Mouse (Mus musculus) olfactory bulb, adult 2 months (tissue): ENCODE results near the gene Sgsh. TPM values are rescaled to one million over a fixed set of nuclear protein-coding genes. Genes with fewer than 3 reads are reported as not detected.

Source experiments
- H3K27ac ChIP-seq: fragments of 200-500 bp; 2 replicates; pipeline ENCODE4 v1.5.1; 2012; ENCODE audit warnings: low read depth, low read length; ENCODE audit not compliant: insufficient read depth
- H3K4me1 ChIP-seq: fragments of 200-500 bp; 2 replicates; pipeline ENCODE4 v1.6.1; 2012; ENCODE audit warnings: low read length; ENCODE audit not compliant: control insufficient read depth, insufficient read depth
- H3K4me3 ChIP-seq: fragments of 200-500 bp; 2 replicates; pipeline ENCODE4 v1.5.1; 2012; ENCODE audit warnings: mild to moderate bottlenecking, low read depth, low read length, moderate library complexity; ENCODE audit not compliant: insufficient read depth
- CTCF ChIP-seq: fragments of 200-500 bp; IDR thresholded peaks from 2 replicates; pipeline ENCODE4 v1.5.1; 2012; ENCODE audit warnings: low read depth, mild to moderate bottlenecking, low read length, moderate library complexity; ENCODE audit not compliant: insufficient read depth
- POLR2A ChIP-seq: fragments of 200-500 bp; IDR thresholded peaks from 2 replicates; pipeline ENCODE4 v1.6.1; 2012; ENCODE audit warnings: mild to moderate bottlenecking, low read depth, low read length, moderate library complexity; ENCODE audit not compliant: insufficient read depth
- WGBS: fragments of 180-500 bp; shearing (Covaris S2); methylation state at CpG from one replicate; pipeline ENCODE4 v1.1.7; 2018; 5-methylcytosine and 5-hydroxymethylcytosine counted together
- polyA plus RNA-seq: library from polyadenylated mRNA; stranded (reverse); fragments of >200 nt; gene quantifications from 2 replicates; pipeline ENCODE4 v1.2.4, GENCODE M21; 2012; ENCODE audit warnings: low replicate concordance; ENCODE audit not compliant: missing spikeins, insufficient read depth, insufficient read length

Sgsh gene
- polyA plus RNA-seq, 1 experiment = not detected

DNA sequence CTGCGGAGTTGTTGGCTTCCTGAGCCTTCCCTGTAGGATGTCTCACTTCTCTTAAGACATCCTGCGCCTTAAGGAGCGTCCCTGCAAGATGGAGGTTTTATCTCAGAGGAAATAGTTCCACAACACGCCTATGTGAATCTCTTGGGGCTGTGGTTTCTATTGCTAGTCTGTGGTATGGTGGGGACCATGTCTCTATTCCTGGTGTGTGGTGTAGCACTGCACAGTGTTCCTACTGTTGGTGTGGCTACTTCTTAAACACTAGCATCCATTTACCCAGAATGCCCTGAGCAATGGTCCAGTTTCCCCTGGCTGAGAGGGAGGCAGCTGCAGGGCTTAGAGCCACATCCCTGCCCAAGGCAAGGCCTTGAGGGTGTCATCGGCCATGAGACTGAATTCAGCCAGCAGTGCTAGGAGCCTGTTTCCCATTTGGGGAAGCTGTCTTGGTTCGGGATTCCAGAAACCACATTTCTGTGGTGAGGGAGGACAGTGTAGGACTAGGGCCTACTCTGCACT lies 27.1 kb upstream of the Sgsh start:
- no peak for TF ChIP-seq CTCF
- no peak for TF ChIP-seq POLR2A

DNA sequence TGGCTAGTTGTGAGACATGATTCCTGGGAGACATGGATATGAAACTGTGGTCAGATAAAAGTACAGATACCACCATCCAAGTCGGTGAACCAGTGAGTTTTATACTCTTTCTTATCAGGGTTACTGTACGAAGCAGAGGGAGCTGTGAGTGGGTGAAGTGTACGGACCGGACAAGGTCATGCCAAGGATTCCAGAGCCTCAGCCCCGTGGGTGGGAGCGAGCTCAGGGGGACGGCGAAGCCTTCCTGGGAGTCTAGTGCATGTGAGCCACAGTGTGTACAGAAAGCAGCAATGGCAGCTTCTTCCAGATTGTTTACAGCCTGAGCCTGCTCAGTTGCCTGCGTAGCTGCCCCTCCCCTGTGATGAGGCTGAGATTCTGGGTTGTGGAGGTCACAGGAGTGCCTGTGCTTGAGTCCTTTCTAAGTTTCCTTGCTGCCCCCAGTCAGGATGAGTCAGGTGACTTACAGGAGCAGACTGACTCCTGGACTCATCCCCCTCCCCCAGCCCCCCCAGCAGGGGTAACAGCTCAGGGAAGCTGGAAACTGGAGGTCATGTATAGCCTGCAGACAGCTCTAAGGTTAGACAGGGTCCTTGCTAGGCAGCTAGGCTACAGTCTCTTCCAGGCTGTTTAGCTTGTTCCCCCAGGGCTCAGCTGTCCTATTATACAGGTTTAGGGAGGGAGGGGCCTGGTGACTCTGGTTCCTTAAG lies 26.4 kb upstream of the Sgsh start:
- TF ChIP-seq CTCF = no peak
- TF ChIP-seq POLR2A = no peak
- WGBS = 88% methylated on average over 9 of the region's 9 CpGs
- no peaks in the 10 kb centered on the region for H3K4me1 ChIP-seq
- H3K4me3 ChIP-seq = no peak overlapping the region
- H3K27ac ChIP-seq = no peak overlapping the region

More for the DNA sequence above, 27.1 kb upstream of the Sgsh start:
- Histone ChIP-seq H3K4me1 (no peaks in the 10 kb centered on the region), H3K4me3 (no peak overlapping the region), H3K27ac (no peak overlapping the region)
- WGBS = 79% methylated on average over 6 of the region's 6 CpGs

DNA sequence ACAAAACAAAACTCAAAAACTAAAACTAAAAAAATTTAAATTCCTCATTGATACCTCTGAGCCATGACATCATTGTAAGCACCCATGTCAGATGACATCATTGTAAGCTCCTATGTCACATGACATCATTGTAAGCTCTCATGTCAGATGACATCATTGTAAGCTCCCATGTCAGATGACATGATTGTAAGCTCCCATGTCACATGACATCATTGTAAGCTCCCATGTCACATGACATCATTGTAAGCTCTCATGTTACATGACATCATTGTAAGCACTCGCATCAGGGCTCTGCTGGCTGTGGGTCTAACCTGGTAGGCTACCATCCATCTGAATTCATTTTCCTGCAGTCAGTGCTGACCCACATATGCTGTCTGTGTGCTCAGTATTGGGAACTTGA lies 23.2 kb upstream of the Sgsh start:
- no peak overlapping the region for H3K27ac ChIP-seq
- H3K4me1 ChIP-seq = no peaks in the 10 kb centered on the region
- TF ChIP-seq CTCF = no peak
- no peak for TF ChIP-seq POLR2A
- H3K4me3 ChIP-seq = no peak overlapping the region
- WGBS = 93% methylated on average over 1 of the region's 1 CpGs

DNA sequence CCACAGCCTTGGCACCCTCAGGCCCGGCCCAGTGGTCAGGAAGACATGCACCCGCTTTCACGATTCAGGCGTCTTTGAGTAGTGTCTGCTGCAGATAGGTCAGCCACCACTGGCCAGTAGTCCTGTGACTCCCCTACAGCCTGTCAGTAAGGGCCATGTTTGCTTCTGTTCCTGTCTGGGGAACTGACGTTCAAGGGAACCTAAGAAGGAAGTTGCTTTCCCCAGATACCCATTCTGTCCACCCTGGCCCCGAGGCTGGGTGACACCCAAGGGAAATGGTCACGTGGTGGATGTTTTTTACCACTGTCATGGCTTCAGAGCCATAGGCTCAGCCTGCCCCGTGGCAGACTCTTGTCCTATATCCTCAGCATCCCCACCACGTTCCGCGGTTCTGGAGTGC lies 22.0 kb upstream of the Sgsh start:
- Histone ChIP-seq H3K4me3 (no peak overlapping the region), H3K4me1 (no peaks in the 10 kb centered on the region), H3K27ac (no peak overlapping the region)
- 93% methylated on average over 11 of the region's 11 CpGs for WGBS
- TF ChIP-seq POLR2A = no peak
- no peak for TF ChIP-seq CTCF

DNA sequence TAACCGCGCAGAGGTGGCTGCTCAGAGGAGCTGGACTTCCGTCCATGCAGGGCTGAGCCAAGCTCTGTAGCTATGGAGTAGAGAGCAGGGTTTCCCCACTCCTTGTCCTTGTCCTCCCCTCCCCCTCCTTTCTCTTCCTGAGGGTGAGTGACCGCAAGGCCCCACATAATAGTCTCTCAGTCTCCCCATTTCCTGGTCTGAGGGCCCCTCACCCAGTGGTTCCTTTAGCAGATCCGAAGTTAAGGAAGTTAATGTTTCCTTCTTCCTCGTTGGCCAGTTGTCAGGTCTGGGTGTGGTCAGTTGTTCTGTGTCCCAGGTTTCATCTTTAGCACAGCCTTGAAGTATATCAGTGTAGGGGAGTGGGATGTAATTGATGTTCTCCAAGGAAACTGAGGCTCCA lies 20.1 kb upstream of the Sgsh start:
- H3K4me3 ChIP-seq = no peak overlapping the region
- no peak overlapping the region for H3K27ac ChIP-seq
- 89% methylated on average over 6 of the region's 6 CpGs for WGBS
- no peaks in the 10 kb centered on the region for H3K4me1 ChIP-seq
- TF ChIP-seq CTCF = no peak
- no peak for TF ChIP-seq POLR2A

DNA sequence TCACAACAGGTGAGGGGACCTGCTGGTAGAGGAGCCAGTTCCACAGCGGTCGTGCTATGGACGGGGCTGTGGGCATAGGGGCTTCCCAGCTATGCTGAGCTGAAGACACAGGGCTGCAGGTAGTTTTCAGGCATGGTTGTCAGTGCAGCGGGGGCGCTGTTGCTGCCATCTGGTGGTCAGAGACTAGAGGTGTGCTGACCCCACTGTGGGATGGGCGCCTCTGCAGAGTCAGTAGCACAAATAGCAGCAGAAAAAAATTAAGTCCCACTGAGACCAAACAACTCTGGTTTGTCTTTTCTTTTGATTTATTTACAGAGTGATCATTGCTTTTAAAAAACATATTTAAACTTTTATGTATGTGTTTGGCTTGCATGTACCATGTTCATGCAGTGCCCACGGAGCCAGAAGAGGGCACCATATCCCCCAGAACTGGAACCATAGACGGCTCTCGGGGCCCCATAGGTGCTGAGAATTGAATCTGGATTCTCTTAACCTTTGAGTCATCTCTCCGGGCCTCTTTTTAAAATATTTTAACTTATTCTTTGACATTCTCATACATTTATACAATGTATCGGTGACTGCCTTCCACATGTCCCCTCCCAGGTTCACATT lies 8.3 kb upstream of the Sgsh start:
- peaks cover 5% of the 10 kb centered on the region; the same call in 1 of the 2 replicates for H3K4me1 ChIP-seq
- TF ChIP-seq POLR2A (no peak), CTCF (peak; percentile 74)
- H3K4me3 ChIP-seq = peak overlapping the region; percentile 8
- no peak overlapping the region for H3K27ac ChIP-seq
- WGBS = 23% methylated on average over 11 of the region's 11 CpGs

DNA sequence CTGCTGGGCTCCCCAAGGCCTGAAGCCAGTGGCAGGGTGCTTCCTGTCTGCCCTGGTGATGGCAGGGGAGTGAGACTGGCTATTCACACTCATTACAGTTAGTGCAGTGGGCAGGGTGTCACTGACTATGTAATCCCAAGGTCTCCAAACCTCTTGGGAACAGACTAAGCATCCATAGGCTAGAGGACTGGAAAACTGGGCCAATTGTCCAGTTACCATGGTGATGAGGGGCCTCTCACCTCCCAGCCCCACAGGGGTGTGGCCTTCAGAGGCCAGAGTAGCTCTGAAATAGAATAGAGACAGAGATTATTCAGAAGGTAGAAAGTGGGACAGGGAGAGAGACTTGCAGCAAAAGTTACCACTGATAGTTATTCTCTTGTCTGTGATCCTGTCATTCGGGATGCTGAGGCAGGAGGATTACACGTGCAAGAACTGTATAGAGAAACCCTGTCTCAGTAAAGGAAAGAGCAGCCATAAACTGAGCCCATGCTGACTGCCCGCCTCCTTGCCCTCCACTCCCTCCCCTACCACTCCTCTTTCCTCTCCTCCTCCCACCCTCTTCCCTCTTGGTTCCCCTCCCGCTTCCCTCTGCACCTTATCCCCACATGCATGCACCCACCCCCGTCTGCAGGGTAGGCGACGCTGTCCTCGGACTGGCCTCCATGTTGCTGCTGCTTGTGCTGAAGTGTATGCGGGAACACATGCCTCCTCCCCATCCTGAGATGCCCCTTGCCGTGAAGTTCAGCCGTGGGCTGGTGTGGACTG lies 7.6 kb upstream of the Sgsh start:
- 28% methylated on average over 11 of the region's 11 CpGs for WGBS
- Histone ChIP-seq H3K4me1 (peaks cover 5% of the 10 kb centered on the region; the same call in 1 of the 2 replicates), H3K4me3 (peak overlapping the region; percentile 8), H3K27ac (no peak overlapping the region)
- TF ChIP-seq CTCF (no peak), POLR2A (no peak)

DNA sequence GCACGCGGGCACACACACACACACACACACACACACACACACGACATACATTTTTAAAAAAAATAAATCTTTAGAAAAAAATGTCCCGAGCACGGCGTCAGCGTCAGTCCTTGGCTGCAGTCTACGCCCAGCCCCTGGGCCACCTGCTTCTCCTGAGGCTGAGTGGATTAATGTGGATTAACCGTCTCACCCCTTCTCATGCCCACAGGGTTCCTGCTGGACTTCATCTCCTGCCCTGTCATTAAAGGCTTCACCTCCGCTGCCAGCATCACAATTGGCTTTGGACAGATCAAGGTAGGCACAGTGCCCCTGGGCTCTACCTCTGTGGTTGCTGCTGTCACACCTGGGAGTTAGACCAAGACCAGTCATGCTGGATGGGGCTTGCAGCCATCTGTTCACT lies 3.8 kb upstream of the Sgsh start:
- TF ChIP-seq CTCF (no peak), POLR2A (no peak)
- H3K4me3 ChIP-seq = no peak overlapping the region
- H3K4me1 ChIP-seq = peaks cover 19% of the 10 kb centered on the region
- no peak overlapping the region for H3K27ac ChIP-seq
- WGBS = 90% methylated on average over 10 of the region's 10 CpGs
